Mouse (Mus musculus): ENCODE data around the gene Tbck. TPM values are rescaled to one million over a fixed set of nuclear protein-coding genes. Genes with fewer than 3 reads are reported as not detected.

The Tbck gene
- polyA plus RNA-seq, 1 experiment from 2014 or later = 34.0 TPM

- Histone ChIP-seq H3K4me2 (replicated peaks) (0 out of 2 replicates have a peak overlapping the region, but pooled peaks have one; percentile 5), H3K27ac (replicated peaks) (no peak overlapping the region), H3K27me3 (no peaks in the 10 kb centered on the region), H3K9me3 (no peaks in the 10 kb centered on the region), H3K4me1 (peaks cover 6% of the 10 kb centered on the region; the same call in 1 of the 2 replicates), H3K9ac (replicated peaks) (no peak overlapping the region), H3K4me3 (no peak overlapping the region), H3K36me3 (no peaks in the 10 kb centered on the region)
- WGBS = 43% methylated on average over 9 of the region's 9 CpGs
- ATAC-seq (replicated peaks) = peak; percentile 43; the same call in 1 of the 2 replicates
These were observed 196.9 kb downstream of the Tbck start for GRCm38 (mm10) chr3:132880826-132881225.

- no peak for ATAC-seq (replicated peaks)
- Histone ChIP-seq H3K36me3 (no peaks in the 10 kb centered on the region), H3K9ac (replicated peaks) (no peak overlapping the region), H3K4me3 (no peak overlapping the region), H3K27ac (replicated peaks) (no peak overlapping the region), H3K4me2 (replicated peaks) (no peak overlapping the region), H3K9me3 (no peaks in the 10 kb centered on the region), H3K27me3 (no peaks in the 10 kb centered on the region), H3K4me1 (peaks cover 6% of the 10 kb centered on the region; the same call in 1 of the 2 replicates)
- 90% methylated on average over 9 of the region's 9 CpGs for WGBS
These were observed 199.3 kb downstream of the Tbck start for GRCm38 (mm10) chr3:132883256-132883655.

GRCm38 (mm10) chr3:132884459-132884858 lies 200.5 kb downstream of the Tbck start:
- H3K9me3 ChIP-seq = no peaks in the 10 kb centered on the region
- 90% methylated on average over 10 of the region's 10 CpGs for WGBS
- H3K36me3 ChIP-seq = no peaks in the 10 kb centered on the region
- no peaks in the 10 kb centered on the region for H3K27me3 ChIP-seq
- H3K4me3 ChIP-seq = no peak overlapping the region
- H3K27ac ChIP-seq (replicated peaks) = no peak overlapping the region
- H3K4me1 ChIP-seq = peaks cover 6% of the 10 kb centered on the region; the same call in 1 of the 2 replicates
- H3K9ac ChIP-seq (replicated peaks) = no peak overlapping the region
- ATAC-seq (replicated peaks) = no peak
- H3K4me2 ChIP-seq (replicated peaks) = no peak overlapping the region

- WGBS = 88% methylated on average over 6 of the region's 6 CpGs
These were observed 202.6 kb downstream of the Tbck start for GRCm38 (mm10) chr3:132886419-132887050.

GRCm38 (mm10) chr3:132887074-132887848 lies 203.3 kb downstream of the Tbck start:
- H3K27me3 ChIP-seq = no peaks in the 10 kb centered on the region
- no peaks in the 10 kb centered on the region for H3K4me1 ChIP-seq
- no peak overlapping the region for H3K4me3 ChIP-seq
- no peak overlapping the region for H3K27ac ChIP-seq (replicated peaks)
- H3K36me3 ChIP-seq = no peaks in the 10 kb centered on the region
- no peaks in the 10 kb centered on the region for H3K9me3 ChIP-seq
- ATAC-seq (replicated peaks) = no peak
- no peak overlapping the region for H3K4me2 ChIP-seq (replicated peaks)
- H3K9ac ChIP-seq (replicated peaks) = no peak overlapping the region
- 92% methylated on average over 16 of the region's 16 CpGs for WGBS

More at GRCm38 (mm10) chr3:132886419-132887050, 202.6 kb downstream of the Tbck start:
- no peak for ATAC-seq (replicated peaks)
- H3K9me3 ChIP-seq = no peaks in the 10 kb centered on the region
- H3K4me1 ChIP-seq = no peaks in the 10 kb centered on the region
- H3K9ac ChIP-seq (replicated peaks) = no peak overlapping the region
- no peak overlapping the region for H3K27ac ChIP-seq (replicated peaks)
- H3K27me3 ChIP-seq = no peaks in the 10 kb centered on the region
- H3K4me2 ChIP-seq (replicated peaks) = no peak overlapping the region
- H3K4me3 ChIP-seq = no peak overlapping the region
- no peaks in the 10 kb centered on the region for H3K36me3 ChIP-seq

Other genes starting within 250 kb of the Tbck start
- not detected in 2 replicates for gene Gimd1, start 54.3 kb upstream of the Tbck start, polyA plus RNA-seq (2015; fragmentation: Nextera tagmentation; extraction: Ambion mirVana)
- 60.8 and 64.1 TPM in 2 replicates for gene Aimp1, start 226 bp downstream of the Tbck start, polyA plus RNA-seq (2015; fragmentation: Nextera tagmentation; extraction: Ambion mirVana)

Measured in forebrain, embryonic 15.5 days (tissue).